12 mouse cellular contexts compared by ENCODE assay signal in genomic region chrX:167167282-167167681, GRCm38 (mm10). TPM values are rescaled to one million over a fixed set of nuclear protein-coding genes. Genes with fewer than 3 reads are reported as not detected.
DNase-seq lines count a peak whose midpoint lies in the region; ATAC-seq and TF ChIP-seq lines count a peak whose summit lies in the region.
"Had no signal": no experiment of that assay in that cellular context is flagged by ENCODE, and none has a peak within 500 bp of the region (broad histone marks: within the 10 kb centered on the region; RNA-seq: fewer than 3 reads in every experiment).

No protein-coding gene starts in this region.

- ATAC-seq in intestine, embryonic 15.5 days, result peak; percentile 53; the same call in 1 of the 2 replicates
- no peak for ATAC-seq in intestine, embryonic 16.5 days
- ATAC-seq in lung, embryonic 16.5 days (ENCODE audit: low read depth), result peak; percentile 34; the same call in 1 of the 2 replicates
- peak; percentile 56; the same call in 1 of the 2 replicates for ATAC-seq in stomach, postnatal 0 days (ENCODE audit: low FRiP score, low TSS enrichment)

- no peaks in the 10 kb centered on the region for H3K4me1 ChIP-seq in intestine, embryonic 15.5 days (replicated peaks)
- no peaks in the 10 kb centered on the region for H3K4me1 ChIP-seq in intestine, embryonic 16.5 days (ENCODE audit: control insufficient read depth, insufficient read depth, low read length)
- no peaks in the 10 kb centered on the region for H3K4me1 ChIP-seq in lung, embryonic 16.5 days (replicated peaks; ENCODE audit: control insufficient read depth, insufficient read depth, low read length)
- no peaks in the 10 kb centered on the region for H3K4me1 ChIP-seq in stomach, postnatal 0 days (replicated peaks; ENCODE audit: control insufficient read depth, insufficient read depth)
- no peaks in the 10 kb centered on the region for H3K4me1 ChIP-seq in forebrain, embryonic 10.5 days

- TF ChIP-seq CTCF in stomach, postnatal 0 days (IDR thresholded peaks at IDR 0.05; ENCODE audit: low read depth), result no peak

- peak; percentile 5 for DNase-seq in urinary bladder, postnatal 14 days (ENCODE audit: low spot score)
- DNase-seq in urinary bladder, postnatal 36 days (ENCODE audit: low spot score in 2 of 2), result no peak
- no peak for DNase-seq in stomach, postnatal 0 days (ENCODE audit: low spot score)
- DNase-seq in forebrain, embryonic 10.5 days (ENCODE audit: extremely low spot score, low spot score), result no peak
- no peak for DNase-seq in gastrocnemius, postnatal 25 days
- DNase-seq: adrenal gland, adult 2 months; cerebellum, postnatal 25 days; spleen, adult 18-20 months had no signal

- H3K27me3 ChIP-seq in intestine, embryonic 15.5 days (replicated peaks), result no peaks in the 10 kb centered on the region
- H3K27me3 ChIP-seq in intestine, embryonic 16.5 days (replicated peaks; ENCODE audit: control insufficient read depth, insufficient read depth, low read length), result no peaks in the 10 kb centered on the region
- H3K27me3 ChIP-seq in lung, embryonic 16.5 days (ENCODE audit: control insufficient read depth, insufficient read depth, low read depth, low read length), result peaks cover 3% of the 10 kb centered on the region
- no peaks in the 10 kb centered on the region for H3K27me3 ChIP-seq in stomach, postnatal 0 days (ENCODE audit: control insufficient read depth, insufficient read depth, low read length)
- peaks cover 100% of the 10 kb centered on the region for H3K27me3 ChIP-seq in forebrain, embryonic 10.5 days (ENCODE audit: poor library complexity, severe bottlenecking)

- H3K27ac ChIP-seq in intestine, embryonic 15.5 days, result no peak overlapping the region
- no peak overlapping the region for H3K27ac ChIP-seq in intestine, embryonic 16.5 days (ENCODE audit: low read length)
- H3K27ac ChIP-seq in lung, embryonic 16.5 days (ENCODE audit: low read length), result no peak overlapping the region
- no peak overlapping the region for H3K27ac ChIP-seq in stomach, postnatal 0 days (replicated peaks)
- no peak overlapping the region for H3K27ac ChIP-seq in forebrain, embryonic 10.5 days
- H3K27ac ChIP-seq: liver, embryonic 14.5 days had no signal

- H3K4me3 ChIP-seq in intestine, embryonic 15.5 days (replicated peaks), result no peak overlapping the region
- H3K4me3 ChIP-seq in intestine, embryonic 16.5 days (ENCODE audit: low read length), result no peak overlapping the region
- H3K4me3 ChIP-seq in lung, embryonic 16.5 days (ENCODE audit: low read length), result no peak overlapping the region
- no peak overlapping the region for H3K4me3 ChIP-seq in stomach, postnatal 0 days (ENCODE audit: low read depth, low read length)
- no peak overlapping the region for H3K4me3 ChIP-seq in forebrain, embryonic 10.5 days

- no peak overlapping the region for H3K4me2 ChIP-seq in intestine, embryonic 15.5 days (replicated peaks)
- H3K4me2 ChIP-seq in intestine, embryonic 16.5 days (ENCODE audit: low read depth, low read length), result no peak overlapping the region
- no peak overlapping the region for H3K4me2 ChIP-seq in lung, embryonic 16.5 days (ENCODE audit: low read depth, low read length)
- H3K4me2 ChIP-seq in stomach, postnatal 0 days (replicated peaks; ENCODE audit: low read depth), result no peak overlapping the region

- TF ChIP-seq EP300 in stomach, postnatal 0 days (optimal IDR thresholded peaks at IDR 0.05), result no peak

- H3K36me3 ChIP-seq in intestine, embryonic 15.5 days, result no peaks in the 10 kb centered on the region
- H3K36me3 ChIP-seq in intestine, embryonic 16.5 days (ENCODE audit: control insufficient read depth, insufficient read depth, low read length), result no peaks in the 10 kb centered on the region
- H3K36me3 ChIP-seq in lung, embryonic 16.5 days (ENCODE audit: control insufficient read depth, insufficient read depth, low read length), result no peaks in the 10 kb centered on the region
- H3K36me3 ChIP-seq in stomach, postnatal 0 days (ENCODE audit: control insufficient read depth, insufficient read depth, low read length), result no peaks in the 10 kb centered on the region
- no peaks in the 10 kb centered on the region for H3K36me3 ChIP-seq in forebrain, embryonic 10.5 days (replicated peaks)

- 70% methylated on average over 2 of the region's 2 CpGs for WGBS in intestine, embryonic 15.5 days
- WGBS in intestine, embryonic 16.5 days, result 61% methylated on average over 2 of the region's 2 CpGs
- 47% methylated on average over 2 of the region's 2 CpGs for WGBS in lung, embryonic 16.5 days
- 67% methylated on average over 2 of the region's 2 CpGs for WGBS in stomach, postnatal 0 days
- 73% methylated on average over 2 of the region's 2 CpGs for WGBS in forebrain, embryonic 10.5 days

- no peaks in the 10 kb centered on the region for H3K9me3 ChIP-seq in intestine, embryonic 15.5 days
- no peaks in the 10 kb centered on the region for H3K9me3 ChIP-seq in intestine, embryonic 16.5 days (ENCODE audit: control insufficient read depth, low read length)
- no peaks in the 10 kb centered on the region for H3K9me3 ChIP-seq in lung, embryonic 16.5 days (ENCODE audit: control insufficient read depth, low read length)
- no peaks in the 10 kb centered on the region for H3K9me3 ChIP-seq in stomach, postnatal 0 days (ENCODE audit: control insufficient read depth, low read length)
- no peaks in the 10 kb centered on the region for H3K9me3 ChIP-seq in forebrain, embryonic 10.5 days

- H3K9ac ChIP-seq in intestine, embryonic 15.5 days, result no peak overlapping the region
- no peak overlapping the region for H3K9ac ChIP-seq in intestine, embryonic 16.5 days (ENCODE audit: low read depth, low read length)
- H3K9ac ChIP-seq in lung, embryonic 16.5 days (ENCODE audit: low read length), result no peak overlapping the region
- no peak overlapping the region for H3K9ac ChIP-seq in stomach, postnatal 0 days (ENCODE audit: low read length)
- H3K9ac ChIP-seq: liver, embryonic 14.5 days had no signal

RNA-seq across cellular contexts. Expression of gene Tmsb4x, which starts 41.8 kb away (rescaled TPM):
- polyA plus RNA-seq in intestine, embryonic 15.5 days (2015; fragmentation: Nextera tagmentation; extraction: Ambion mirVana), result 3,039 and 3,818 TPM in 2 replicates
- 2,883 and 3,085 TPM in 2 replicates for polyA plus RNA-seq in intestine, embryonic 16.5 days (2015; fragmentation: Nextera tagmentation; extraction: Ambion mirVana)
- 6,019 and 6,084 TPM in 2 replicates for polyA plus RNA-seq in lung, embryonic 16.5 days (2015; fragmentation: Nextera tagmentation; extraction: Ambion mirVana)
- 6,456 and 7,015 TPM in 2 replicates for polyA plus RNA-seq in stomach, postnatal 0 days (2015; fragmentation: Nextera tagmentation; extraction: Ambion mirVana)
- polyA plus RNA-seq in forebrain, embryonic 10.5 days (2016; fragmentation: Nextera tagmentation; extraction: Ambion mirVana), result 2,014 and 2,296 TPM in 2 replicates
- total RNA-seq in gastrocnemius, postnatal 25 days (2021), result 100 to 1,000 TPM; 179 to 280 TPM
